Mouse (Mus musculus) forebrain, embryonic 10.5 days (tissue): ENCODE results near the gene Pacsin3. TPM values are rescaled to one million over a fixed set of nuclear protein-coding genes. Genes with fewer than 3 reads are reported as not detected.

ENCODE experiments used
- DNase-seq: peaks from one replicate; pipeline ENCODE4 v3.0.0-alpha.2; 2017; ENCODE audit warnings: low spot score; ENCODE audit errors: extremely low spot score
- H3K27ac ChIP-seq: fragments of 300-500 bp; sonication (generic); 2 replicates; pipeline ENCODE4 v1.5.1; 2016; ENCODE audit warnings: mild to moderate bottlenecking
- H3K27me3 ChIP-seq: fragments of 300-500 bp; sonication (generic); 2 replicates; pipeline ENCODE4 v1.6.1; 2016; ENCODE audit warnings: mild to moderate bottlenecking; ENCODE audit not compliant: poor library complexity, severe bottlenecking
- H3K36me3 ChIP-seq: fragments of 300-500 bp; sonication (generic); replicated peaks from 2 replicates; pipeline ENCODE4 v1.6.1; 2016; ENCODE audit warnings: mild to moderate bottlenecking, moderate library complexity
- H3K4me1 ChIP-seq: fragments of 300-500 bp; sonication (generic); 2 replicates; pipeline ENCODE4 v1.6.1; 2016
- H3K4me3 ChIP-seq: fragments of 300-500 bp; sonication (generic); 2 replicates; pipeline ENCODE4 v1.5.1; 2016; ENCODE audit warnings: mild to moderate bottlenecking, moderate library complexity
- H3K9me3 ChIP-seq: fragments of 300-500 bp; sonication (generic); 2 replicates; pipeline ENCODE4 v1.6.1; 2016; ENCODE audit warnings: mild to moderate bottlenecking, moderate library complexity
- WGBS: fragments of 180-500 bp; shearing (Covaris S2); methylation state at CpG from one replicate; pipeline ENCODE4 v1.1.7; 2016; 5-methylcytosine and 5-hydroxymethylcytosine counted together
- polyA plus RNA-seq: library from polyadenylated mRNA; unstranded; fragments of >200 nt; fragmentation: Nextera tagmentation; extraction: Ambion mirVana; gene quantifications from 2 replicates; pipeline ENCODE4 v1.2.1, GENCODE M21; 2016

Pacsin3 gene
- polyA plus RNA-seq, 1 experiment from 2014 or later: 40.1 TPM

- Histone ChIP-seq H3K9me3 (no peaks in the 10 kb centered on the region), H3K27me3 (peaks cover 19% of the 10 kb centered on the region), H3K4me1 (peaks cover 7% of the 10 kb centered on the region), H3K27ac (no peak overlapping the region), H3K4me3 (no peak overlapping the region), H3K36me3 (no peaks in the 10 kb centered on the region)
- WGBS: 91% methylated on average over 4 of the region's 4 CpGs
- DNase-seq: no peak
Observed at GRCm38 (mm10) chr2:91248366-91248765, 7.4 kb upstream of the Pacsin3 start.

GRCm38 (mm10) chr2:91252001-91252400 lies 3.8 kb upstream of the Pacsin3 start:
- H3K9me3 ChIP-seq: no peaks in the 10 kb centered on the region
- DNase-seq: no peak
- H3K27me3 ChIP-seq: peaks cover 47% of the 10 kb centered on the region
- H3K4me3 ChIP-seq: no peak overlapping the region
- H3K27ac ChIP-seq: no peak overlapping the region
- 81% methylated on average over 4 of the region's 4 CpGs for WGBS
- H3K4me1 ChIP-seq: peaks cover 29% of the 10 kb centered on the region
- H3K36me3 ChIP-seq: no peaks in the 10 kb centered on the region

- H3K27me3 ChIP-seq: peaks cover 49% of the 10 kb centered on the region
- peaks cover 33% of the 10 kb centered on the region for H3K4me1 ChIP-seq
- H3K4me3 ChIP-seq: no peak overlapping the region
- DNase-seq: no peak
- no peaks in the 10 kb centered on the region for H3K9me3 ChIP-seq
- H3K36me3 ChIP-seq: no peaks in the 10 kb centered on the region
- WGBS: 62% methylated on average over 4 of the region's 4 CpGs
- no peak overlapping the region for H3K27ac ChIP-seq
Observed at GRCm38 (mm10) chr2:91252512-91252911, 3.2 kb upstream of the Pacsin3 start.

GRCm38 (mm10) chr2:91254725-91255380 lies 901 bp upstream of the Pacsin3 start:
- WGBS: 25% methylated on average over 8 of the region's 8 CpGs
- no peaks in the 10 kb centered on the region for H3K36me3 ChIP-seq
- H3K9me3 ChIP-seq: no peaks in the 10 kb centered on the region
- peaks cover 49% of the 10 kb centered on the region for H3K4me1 ChIP-seq
- peaks cover 69% of the 10 kb centered on the region for H3K27me3 ChIP-seq
- DNase-seq: no peak
- no peak overlapping the region for H3K27ac ChIP-seq
- peak overlapping the region; percentile 73; the same call in 1 of the 2 replicates for H3K4me3 ChIP-seq

GRCm38 (mm10) chr2:91256256-91257125 lies 737 bp downstream of the Pacsin3 start:
- H3K27ac ChIP-seq: peak overlapping the region; percentile 91
- H3K9me3 ChIP-seq: no peaks in the 10 kb centered on the region
- H3K4me1 ChIP-seq: peaks cover 49% of the 10 kb centered on the region
- peak overlapping the region; percentile 73 for H3K4me3 ChIP-seq
- peak; percentile 80 for DNase-seq
- H3K27me3 ChIP-seq: peaks cover 69% of the 10 kb centered on the region
- H3K36me3 ChIP-seq: peaks cover 16% of the 10 kb centered on the region
- WGBS: under 1% methylated on average over 52 of the region's 52 CpGs

- Histone ChIP-seq H3K9me3 (no peaks in the 10 kb centered on the region), H3K27me3 (peaks cover 60% of the 10 kb centered on the region), H3K36me3 (peaks cover 25% of the 10 kb centered on the region), H3K4me1 (peaks cover 49% of the 10 kb centered on the region), H3K27ac (peak overlapping the region; percentile 91), H3K4me3 (peak overlapping the region; percentile 73)
- WGBS: 3% methylated on average over 22 of the region's 22 CpGs
- peak; percentile 73 for DNase-seq
Observed at GRCm38 (mm10) chr2:91257126-91257980, 1.6 kb downstream of the Pacsin3 start.

- WGBS: 84% methylated on average over 5 of the region's 5 CpGs
- peaks cover 49% of the 10 kb centered on the region for H3K4me1 ChIP-seq
- H3K36me3 ChIP-seq: peaks cover 32% of the 10 kb centered on the region
- peak overlapping the region; percentile 73 for H3K4me3 ChIP-seq
- peaks cover 53% of the 10 kb centered on the region for H3K27me3 ChIP-seq
- no peaks in the 10 kb centered on the region for H3K9me3 ChIP-seq
- no peak for DNase-seq
- peak overlapping the region; percentile 91 for H3K27ac ChIP-seq
Observed at GRCm38 (mm10) chr2:91258054-91258453, 2.3 kb downstream of the Pacsin3 start.

GRCm38 (mm10) chr2:91258830-91259229 lies 3.1 kb downstream of the Pacsin3 start:
- peaks cover 40% of the 10 kb centered on the region for H3K36me3 ChIP-seq
- peaks cover 46% of the 10 kb centered on the region for H3K27me3 ChIP-seq
- no peak overlapping the region for H3K4me3 ChIP-seq
- WGBS: 54% methylated on average over 1 of the region's 1 CpGs
- H3K4me1 ChIP-seq: peaks cover 50% of the 10 kb centered on the region
- no peak for DNase-seq
- no peaks in the 10 kb centered on the region for H3K9me3 ChIP-seq
- no peak overlapping the region for H3K27ac ChIP-seq

- peaks cover 55% of the 10 kb centered on the region for H3K4me1 ChIP-seq
- H3K4me3 ChIP-seq: no peak overlapping the region
Observed at GRCm38 (mm10) chr2:91259493-91259892, 3.7 kb downstream of the Pacsin3 start.

GRCm38 (mm10) chr2:91263692-91264660 lies 8.2 kb downstream of the Pacsin3 start:
- no peak for DNase-seq
- 0 out of 2 replicates have a peak, but pooled peaks cover 6% of the 10 kb centered on the region for H3K27me3 ChIP-seq
- peaks cover 71% of the 10 kb centered on the region for H3K36me3 ChIP-seq
- peak overlapping the region; percentile 92 for H3K4me3 ChIP-seq
- H3K27ac ChIP-seq: peak overlapping the region; percentile 96
- WGBS: 89% methylated on average over 17 of the region's 17 CpGs
- H3K9me3 ChIP-seq: no peaks in the 10 kb centered on the region
- H3K4me1 ChIP-seq: peaks cover 27% of the 10 kb centered on the region

More at GRCm38 (mm10) chr2:91259493-91259892, 3.7 kb downstream of the Pacsin3 start:
- Histone ChIP-seq H3K27me3 (peaks cover 39% of the 10 kb centered on the region), H3K27ac (no peak overlapping the region), H3K9me3 (no peaks in the 10 kb centered on the region), H3K36me3 (peaks cover 44% of the 10 kb centered on the region)
- WGBS: 88% methylated on average over 1 of the region's 1 CpGs
- no peak for DNase-seq

GRCm38 (mm10) chr2:91264711-91265681 lies 9.2 kb downstream of the Pacsin3 start, which contains the start of gene Arfgap2:
Gene Arfgap2, plus strand, starts transcription at chr2:91264974.
- DNase-seq: peak; percentile 98
- H3K4me1 ChIP-seq: peaks cover 24% of the 10 kb centered on the region
- no peaks in the 10 kb centered on the region for H3K9me3 ChIP-seq
- 2% methylated on average over 72 of the region's 72 CpGs for WGBS
- peak within 1 kb of the TSS; percentile 96 for H3K27ac ChIP-seq
- H3K27me3 ChIP-seq: no peaks in the 10 kb centered on the region
- H3K36me3 ChIP-seq: peaks cover 80% of the 10 kb centered on the region
- peak within 1 kb of the TSS; percentile 92 for H3K4me3 ChIP-seq
